Mouse (Mus musculus): ENCODE results near the gene Dscam.

- TF ChIP-seq CTCF (IDR thresholded peaks at IDR 0.05; ENCODE audit: extremely low read depth, insufficient read depth, insufficient read length, insufficient replicate concordance) (no peak), POLR2A (IDR thresholded peaks at IDR 0.05; ENCODE audit: low read depth, low read length) (no peak)
These were observed 540.9 kb downstream of the Dscam start for GRCm38 (mm10) chr16:96629623-96630022.
